Mouse (Mus musculus) heart, adult 9 months (tissue): Measurements from ENCODE around the gene Fam205a1.
A peak's percentile ranks its signal among the peaks of the same experiment; 100 is the strongest.
"Not testable (repeated sequence)": the region's sequence is repeated elsewhere in the genome, so short reads cannot be mapped to it uniquely, and the experiment has no call there.

ENCODE experiments used
- DNase-seq, 2 experiments: peaks; one replicate each; pipeline ENCODE4 v3.0.0; 2022; ENCODE audit warnings: low spot score in 2 of 2

Fam205a1 gene

GRCm38 (mm10) chr4:42853788-42854187, at the start of gene Fam205a1:
Gene Fam205a1 (minus strand): TSS chr4:42853888.
- not testable (repeated sequence) for DNase-seq

GRCm38 (mm10) chr4:42902730-42903129, 49.0 kb upstream of the Fam205a1 start:
- no peak for DNase-seq

- no peak for DNase-seq
Measured at GRCm38 (mm10) chr4:42902174-42902573, 48.5 kb upstream of the Fam205a1 start.

GRCm38 (mm10) chr4:42900878-42901277, 47.2 kb upstream of the Fam205a1 start:
- DNase-seq: no peak

- no peak for DNase-seq
Measured at GRCm38 (mm10) chr4:42898914-42899313, 45.2 kb upstream of the Fam205a1 start.

GRCm38 (mm10) chr4:42895118-42895517, 41.4 kb upstream of the Fam205a1 start:
- DNase-seq: no peak

- no peak for DNase-seq
Measured at GRCm38 (mm10) chr4:42891176-42891575, 37.5 kb upstream of the Fam205a1 start.

- DNase-seq: no peak
Measured at GRCm38 (mm10) chr4:42888806-42889205, 35.1 kb upstream of the Fam205a1 start.

- DNase-seq: no peak
Measured at GRCm38 (mm10) chr4:42886926-42887325, 33.2 kb upstream of the Fam205a1 start.

- DNase-seq: no peak
Measured at GRCm38 (mm10) chr4:42880677-42880948, 26.9 kb upstream of the Fam205a1 start.

GRCm38 (mm10) chr4:42879829-42880676, 26.4 kb upstream of the Fam205a1 start:
- DNase-seq: no peak

GRCm38 (mm10) chr4:42877657-42878056, 24.0 kb upstream of the Fam205a1 start:
- DNase-seq: no peak

GRCm38 (mm10) chr4:42876586-42877291, 23.1 kb upstream of the Fam205a1 start:
- peak; percentile 24 to 44 for DNase-seq

GRCm38 (mm10) chr4:42874134-42874533, 20.4 kb upstream of the Fam205a1 start, which contains the start of gene Fam205c:
Gene Fam205c (minus strand): TSS chr4:42874234.
- DNase-seq: no peak

- DNase-seq: peak in 1 of 2 experiments; percentile 6
Measured at GRCm38 (mm10) chr4:42872746-42873435, 19.2 kb upstream of the Fam205a1 start.

GRCm38 (mm10) chr4:42872151-42872550, 18.5 kb upstream of the Fam205a1 start:
- no peak for DNase-seq

GRCm38 (mm10) chr4:42870748-42871147, 17.1 kb upstream of the Fam205a1 start:
- no peak for DNase-seq

GRCm38 (mm10) chr4:42868193-42868592, 14.5 kb upstream of the Fam205a1 start:
- DNase-seq: no peak

GRCm38 (mm10) chr4:42867390-42867789, 13.7 kb upstream of the Fam205a1 start:
- DNase-seq: no peak

GRCm38 (mm10) chr4:42863487-42863886, 9.8 kb upstream of the Fam205a1 start:
- not testable (repeated sequence) for DNase-seq

GRCm38 (mm10) chr4:42860483-42860882, 6.8 kb upstream of the Fam205a1 start:
- not testable (repeated sequence) for DNase-seq

GRCm38 (mm10) chr4:42856671-42857070, 3.0 kb upstream of the Fam205a1 start, which contains the start of gene Gm12394:
Gene Gm12394 (minus strand): TSS chr4:42856771.
- not testable (repeated sequence) for DNase-seq
